Mouse (Mus musculus) bone marrow macrophage, adult 2 months (primary cell): ENCODE results near the gene Pde6g.

Experiments used
- CTCF ChIP-seq: IDR thresholded peaks from 2 replicates; pipeline ENCODE4 v1.5.1; 2012; ENCODE audit warnings: low read depth, mild to moderate bottlenecking, low read length, moderate library complexity
- POLR2A ChIP-seq: IDR thresholded peaks from 2 replicates; pipeline ENCODE4 v1.6.1; 2012; ENCODE audit warnings: mild to moderate bottlenecking, low read depth, low read length, borderline replicate concordance

- no peak for TF ChIP-seq CTCF
- TF ChIP-seq POLR2A: no peak
Observed at GRCm38 (mm10) chr11:120453306-120453705, at the start of gene Pde6g.
